Comparison of ENCODE assay signal across 26 mouse cellular contexts in the genomic region with DNA sequence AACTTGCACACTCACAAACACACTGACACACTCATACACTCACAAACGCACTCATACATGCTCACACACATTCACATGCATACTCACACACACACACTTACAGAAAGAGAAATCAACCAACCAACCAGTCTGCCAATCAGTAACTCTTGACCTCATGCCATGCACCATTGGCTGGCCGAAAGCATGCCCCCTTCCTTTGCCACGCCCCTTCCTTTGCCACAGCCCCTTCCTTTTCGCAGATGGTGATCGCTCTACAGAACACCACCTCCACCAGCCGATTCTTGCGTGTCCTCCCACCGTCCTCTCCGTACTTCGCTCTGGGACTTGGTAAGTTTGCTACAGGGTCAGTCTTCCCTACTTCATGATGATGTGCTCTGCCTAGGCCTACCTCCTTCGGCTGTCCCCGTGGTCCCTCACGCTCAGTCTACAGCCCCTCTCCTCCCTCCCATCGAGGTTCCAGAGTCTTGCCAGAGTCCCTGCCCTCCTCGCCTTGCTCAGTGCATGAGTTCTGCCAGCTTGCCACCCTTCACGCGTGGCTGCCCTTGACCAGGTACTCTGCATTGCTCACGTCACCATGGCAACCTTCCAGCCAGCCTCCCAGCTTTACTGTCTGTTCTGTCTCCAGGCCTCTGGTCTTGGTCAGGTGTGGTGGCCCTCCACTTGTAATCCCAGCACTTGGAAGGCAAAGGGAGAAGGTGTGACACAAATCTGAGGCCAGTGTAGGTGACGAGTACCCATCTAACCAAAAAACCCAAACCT. TPM values are rescaled to one million over a fixed set of nuclear protein-coding genes. Genes with fewer than 3 reads are reported as not detected.
A peak's percentile ranks its signal among the peaks of the same experiment; 100 is the strongest.
DNase-seq lines count a peak whose midpoint lies in the region; ATAC-seq lines count a peak whose summit lies in the region.
"Had no signal": no experiment of that assay in that cellular context is flagged by ENCODE, and none has a peak within 500 bp of the region (broad histone marks: within the 10 kb centered on the region; RNA-seq: fewer than 3 reads in every experiment).

No protein-coding gene starts in this region.

- H3K27ac ChIP-seq in midbrain, embryonic 11.5 days (ENCODE audit: low read depth, low read length), result no peak overlapping the region
- no peak overlapping the region for H3K27ac ChIP-seq in midbrain, embryonic 15.5 days
- H3K27ac ChIP-seq in kidney, embryonic 16.5 days (ENCODE audit: low read length), result peak overlapping the region; percentile 86
- H3K27ac ChIP-seq: gastrocnemius, adult 2 months; heart, embryonic 15.5 days; limb, embryonic 12.5 days; liver, embryonic 13.5 days; lung, embryonic 15.5 days; neural tube, embryonic 13.5 days had no signal

- peak; percentile 66 for DNase-seq in midbrain, embryonic 11.5 days (ENCODE audit: low spot score, missing footprints)
- no peak for DNase-seq in thymus, postnatal 0 days (ENCODE audit: low spot score)
- DNase-seq in adipocyte (ENCODE audit: low spot score), result no peak
- no peak for DNase-seq in cerebellum, adult 9-10 months
- DNase-seq: adrenal gland, adult 2 months; cerebellum, adult 11 months; cerebellum, postnatal 36 days; gastrocnemius, adult 2 months; heart, adult 18-20 months; liver, embryonic 13.5 days; right cerebral cortex, postnatal 4 days; thymus, postnatal 4 days had no signal

- WGBS in midbrain, embryonic 11.5 days, result 90% methylated on average over 19 of the region's 19 CpGs
- 88% methylated on average over 19 of the region's 19 CpGs for WGBS in midbrain, embryonic 15.5 days
- WGBS in kidney, embryonic 16.5 days, result 57% methylated on average over 19 of the region's 19 CpGs

- no peaks in the 10 kb centered on the region for H3K36me3 ChIP-seq in midbrain, embryonic 11.5 days (ENCODE audit: control insufficient read depth, insufficient read depth, low read length)
- H3K36me3 ChIP-seq in midbrain, embryonic 15.5 days (replicated peaks), result no peaks in the 10 kb centered on the region
- no peaks in the 10 kb centered on the region for H3K36me3 ChIP-seq in kidney, embryonic 16.5 days (ENCODE audit: insufficient read depth, low read length)
- H3K36me3 ChIP-seq: heart, embryonic 15.5 days; limb, embryonic 12.5 days; liver, embryonic 13.5 days; lung, embryonic 15.5 days; neural tube, embryonic 13.5 days had no signal

- ATAC-seq in midbrain, embryonic 11.5 days (ENCODE audit: low FRiP score), result no peak
- no peak for ATAC-seq in midbrain, embryonic 15.5 days (replicated peaks)
- 0 out of 2 replicates have a peak, but pooled peaks have one; percentile 22 for ATAC-seq in erythroid progenitor cell, adult 5-6 weeks (replicated peaks; ENCODE audit: low FRiP score, poor library complexity, severe bottlenecking)
- ATAC-seq in kidney, embryonic 16.5 days (ENCODE audit: low FRiP score, low TSS enrichment), result peak; percentile 86

- no peak overlapping the region for H3K9ac ChIP-seq in midbrain, embryonic 11.5 days (ENCODE audit: low read length)
- H3K9ac ChIP-seq in midbrain, embryonic 15.5 days, result no peak overlapping the region
- peak overlapping the region; percentile 40 for H3K9ac ChIP-seq in kidney, embryonic 16.5 days (replicated peaks; ENCODE audit: low read length)
- H3K9ac ChIP-seq: heart, embryonic 15.5 days; limb, embryonic 12.5 days; liver, embryonic 13.5 days; lung, embryonic 15.5 days; neural tube, embryonic 13.5 days had no signal

- H3K27me3 ChIP-seq in midbrain, embryonic 11.5 days (ENCODE audit: control insufficient read depth, insufficient read depth, low read length), result no peaks in the 10 kb centered on the region
- H3K27me3 ChIP-seq in midbrain, embryonic 15.5 days (replicated peaks), result no peaks in the 10 kb centered on the region
- H3K27me3 ChIP-seq in kidney, embryonic 16.5 days (ENCODE audit: insufficient read depth, low read length), result no peaks in the 10 kb centered on the region
- H3K27me3 ChIP-seq: heart, embryonic 15.5 days; limb, embryonic 12.5 days; liver, embryonic 13.5 days; lung, embryonic 15.5 days; neural tube, embryonic 13.5 days had no signal

- H3K4me2 ChIP-seq in midbrain, embryonic 11.5 days, result no peak overlapping the region
- no peak overlapping the region for H3K4me2 ChIP-seq in midbrain, embryonic 15.5 days
- peak overlapping the region; percentile 45 for H3K4me2 ChIP-seq in kidney, embryonic 16.5 days (replicated peaks; ENCODE audit: low read depth, low read length)
- H3K4me2 ChIP-seq: heart, embryonic 15.5 days; limb, embryonic 12.5 days; liver, embryonic 13.5 days; lung, embryonic 15.5 days; neural tube, embryonic 13.5 days had no signal

- no peaks in the 10 kb centered on the region for H3K4me1 ChIP-seq in midbrain, embryonic 11.5 days (ENCODE audit: control insufficient read depth, insufficient read depth, low read length)
- H3K4me1 ChIP-seq in midbrain, embryonic 15.5 days, result no peaks in the 10 kb centered on the region
- H3K4me1 ChIP-seq in kidney, embryonic 16.5 days (ENCODE audit: insufficient read depth, low read length), result peaks cover 17% of the 10 kb centered on the region
- H3K4me1 ChIP-seq: heart, embryonic 15.5 days; liver, embryonic 13.5 days; lung, embryonic 15.5 days had no signal

- H3K4me3 ChIP-seq in midbrain, embryonic 11.5 days (ENCODE audit: low read depth, low read length), result no peak overlapping the region
- no peak overlapping the region for H3K4me3 ChIP-seq in midbrain, embryonic 15.5 days
- peak overlapping the region; percentile 35 for H3K4me3 ChIP-seq in kidney, embryonic 16.5 days (ENCODE audit: low read length)
- H3K4me3 ChIP-seq: gastrocnemius, adult 2 months; heart, embryonic 15.5 days; limb, embryonic 12.5 days; liver, embryonic 13.5 days; lung, embryonic 15.5 days; neural tube, embryonic 13.5 days had no signal

- H3K9me3 ChIP-seq in midbrain, embryonic 11.5 days (ENCODE audit: control insufficient read depth, low read length), result no peaks in the 10 kb centered on the region
- H3K9me3 ChIP-seq in midbrain, embryonic 15.5 days, result no peaks in the 10 kb centered on the region
- no peaks in the 10 kb centered on the region for H3K9me3 ChIP-seq in kidney, embryonic 16.5 days (ENCODE audit: low read length)
- H3K9me3 ChIP-seq: heart, embryonic 15.5 days; limb, embryonic 12.5 days; liver, embryonic 13.5 days; lung, embryonic 15.5 days; neural tube, embryonic 13.5 days had no signal

RNA-seq across cellular contexts. Expression of a gene that starts 17.3 kb away (rescaled TPM):
- 0.51 and 0.65 TPM in 2 replicates for polyA plus RNA-seq in midbrain, embryonic 11.5 days (2014; fragmentation: Nextera tagmentation; extraction: Ambion mirVana)
- 0.94 and 1.0 TPM in 2 replicates for polyA plus RNA-seq in midbrain, embryonic 15.5 days (2015; fragmentation: Nextera tagmentation; extraction: Ambion mirVana)
- total RNA-seq in erythroid progenitor cell, adult 5-6 weeks (2015; ENCODE audit: low replicate concordance), result 0.36 TPM in 1 of 2 replicates, not detected in the other
- not detected in 2 replicates for total RNA-seq in erythroid progenitor cell, adult 5-6 weeks (2017; ENCODE audit: low replicate concordance)
- 6.1 and 7.7 TPM in 2 replicates for polyA plus RNA-seq in kidney, embryonic 16.5 days (2015; fragmentation: Nextera tagmentation; extraction: Ambion mirVana)
- 0.13 and 0.46 TPM in 2 replicates for polyA plus RNA-seq in thymus, postnatal 0 days (2015; fragmentation: Nextera tagmentation; extraction: Ambion mirVana)
- total RNA-seq: gastrocnemius, adult 2 months; monocyte, adult 5-6 weeks had no signal
- polyA plus RNA-seq: liver, embryonic 13.5 days had no signal

RNA-seq across cellular contexts. Expression of a gene that starts 26.3 kb away (rescaled TPM):
- 24.2 and 25.8 TPM in 2 replicates for polyA plus RNA-seq in midbrain, embryonic 11.5 days (2014; fragmentation: Nextera tagmentation; extraction: Ambion mirVana)
- polyA plus RNA-seq in midbrain, embryonic 15.5 days (2015; fragmentation: Nextera tagmentation; extraction: Ambion mirVana), result 15.6 and 16.4 TPM in 2 replicates
- not detected in 2 replicates for total RNA-seq in erythroid progenitor cell, adult 5-6 weeks (2015; ENCODE audit: low replicate concordance)
- total RNA-seq in erythroid progenitor cell, adult 5-6 weeks (2017; ENCODE audit: low replicate concordance), result not detected in 2 replicates
- 25.3 and 26.9 TPM in 2 replicates for polyA plus RNA-seq in kidney, embryonic 16.5 days (2015; fragmentation: Nextera tagmentation; extraction: Ambion mirVana)
- polyA plus RNA-seq in thymus, postnatal 0 days (2015; fragmentation: Nextera tagmentation; extraction: Ambion mirVana), result 16.6 and 17.2 TPM in 2 replicates

RNA-seq across cellular contexts. Expression of a gene that starts 37.3 kb away (rescaled TPM):
- 1.0 and 1.4 TPM in 2 replicates for polyA plus RNA-seq in midbrain, embryonic 11.5 days (2014; fragmentation: Nextera tagmentation; extraction: Ambion mirVana)
- polyA plus RNA-seq in midbrain, embryonic 15.5 days (2015; fragmentation: Nextera tagmentation; extraction: Ambion mirVana), result 2.2 and 3.5 TPM in 2 replicates
- total RNA-seq in erythroid progenitor cell, adult 5-6 weeks (2015; ENCODE audit: low replicate concordance), result not detected in 2 replicates
- not detected in 2 replicates for total RNA-seq in erythroid progenitor cell, adult 5-6 weeks (2017; ENCODE audit: low replicate concordance)
- polyA plus RNA-seq in kidney, embryonic 16.5 days (2015; fragmentation: Nextera tagmentation; extraction: Ambion mirVana), result 44.0 and 52.4 TPM in 2 replicates
- polyA plus RNA-seq in thymus, postnatal 0 days (2015; fragmentation: Nextera tagmentation; extraction: Ambion mirVana), result 5.4 and 5.5 TPM in 2 replicates
- total RNA-seq: hematopoietic stem cell, adult 5-6 weeks; monocyte, adult 5-6 weeks had no signal

RNA-seq across cellular contexts. Expression of a gene that starts 39.4 kb away (rescaled TPM):
- polyA plus RNA-seq in midbrain, embryonic 11.5 days (2014; fragmentation: Nextera tagmentation; extraction: Ambion mirVana), result not detected in 2 replicates
- polyA plus RNA-seq in midbrain, embryonic 15.5 days (2015; fragmentation: Nextera tagmentation; extraction: Ambion mirVana), result not detected in 2 replicates
- not detected in 2 replicates for total RNA-seq in erythroid progenitor cell, adult 5-6 weeks (2015; ENCODE audit: low replicate concordance)
- total RNA-seq in erythroid progenitor cell, adult 5-6 weeks (2017; ENCODE audit: low replicate concordance), result not detected in 2 replicates
- not detected in 2 replicates for polyA plus RNA-seq in kidney, embryonic 16.5 days (2015; fragmentation: Nextera tagmentation; extraction: Ambion mirVana)
- polyA plus RNA-seq in thymus, postnatal 0 days (2015; fragmentation: Nextera tagmentation; extraction: Ambion mirVana), result not detected in 2 replicates
- total RNA-seq: adrenal gland, adult 2 months; ES-E14; gastrocnemius, adult 2 months; heart, adult 18-20 months; hematopoietic stem cell, adult 5-6 weeks; layer of hippocampus, adult 18-20 months; left cerebral cortex, adult 18-20 months; megakaryocyte progenitor cell, adult 5-6 weeks; monocyte, adult 5-6 weeks had no signal
- polyA plus RNA-seq: adrenal gland, adult 2 months; heart, embryonic 15.5 days; limb, embryonic 12.5 days; liver, embryonic 13.5 days; lung, embryonic 15.5 days; neural tube, embryonic 13.5 days; testis, adult 2 months had no signal

Comparison
In these comparisons a context has a peak if more than half of its experiments do, and no peak if none do; other contexts are left out.
1. ATAC-seq: peak in erythroid progenitor cell, adult 5-6 weeks (single experiment) and kidney, embryonic 16.5 days (single experiment); none in midbrain, embryonic 11.5 days (single experiment) and midbrain, embryonic 15.5 days (single experiment).